Mouse (Mus musculus) heart, adult 11 months (tissue): ENCODE data around the gene Vac14.

ENCODE experiments used
- DNase-seq: peaks from one replicate; pipeline ENCODE4 v3.0.0; 2022

Vac14 gene

GRCm38 (mm10) chr8:110754713-110755112 is 136.3 kb downstream of the Vac14 start:
- DNase-seq = no peak

GRCm38 (mm10) chr8:110755511-110756170 is 137.3 kb downstream of the Vac14 start:
- DNase-seq = no peak

GRCm38 (mm10) chr8:110756196-110756595 is 137.8 kb downstream of the Vac14 start:
- no peak for DNase-seq

- no peak for DNase-seq
Observed at GRCm38 (mm10) chr8:110760280-110760940, 142.0 kb downstream of the Vac14 start.

GRCm38 (mm10) chr8:110761185-110761584 is 142.8 kb downstream of the Vac14 start:
- DNase-seq = peak; percentile 98

- no peak for DNase-seq
Observed at GRCm38 (mm10) chr8:110761988-110762387, 143.6 kb downstream of the Vac14 start.

- no peak for DNase-seq
Observed at GRCm38 (mm10) chr8:110764671-110765070, 146.3 kb downstream of the Vac14 start.

- no peak for DNase-seq
Observed at GRCm38 (mm10) chr8:110767261-110767660, 148.9 kb downstream of the Vac14 start.
